Mouse (Mus musculus) ES-E14 (cell line): ENCODE data around the gene Kifc3.

ENCODE experiments used
- MAFK ChIP-seq: IDR thresholded peaks from 2 replicates; pipeline ENCODE4 v1.6.1; 2014; ENCODE audit warnings: mild to moderate bottlenecking, low read depth, low read length, inconsistent platforms; ENCODE audit not compliant: insufficient read depth
- ZNF384 ChIP-seq: IDR thresholded peaks from 2 replicates; pipeline ENCODE4 v1.6.1; 2012; ENCODE audit warnings: low read depth, low read length, inconsistent platforms

- no peak for TF ChIP-seq MAFK
- TF ChIP-seq ZNF384, result no peak
These were observed 36.7 kb downstream of the Kifc3 start for GRCm38 (mm10) chr8:95165923-95166322.
